Mouse (Mus musculus) spleen, adult 2 months (tissue): ENCODE data around the gene Arhgef12.

Experiments used
- CTCF ChIP-seq: fragments of 200-500 bp; IDR thresholded peaks from 2 replicates; pipeline ENCODE4 v1.5.1; 2011; ENCODE audit warnings: mild to moderate bottlenecking, inconsistent platforms; ENCODE audit not compliant: insufficient read depth, insufficient read length, insufficient replicate concordance; ENCODE audit errors: extremely low read depth
- POLR2A ChIP-seq: fragments of 200-500 bp; IDR thresholded peaks from 2 replicates; pipeline ENCODE4 v1.6.1; 2011; ENCODE audit warnings: low read depth, low read length, inconsistent platforms

DNA sequence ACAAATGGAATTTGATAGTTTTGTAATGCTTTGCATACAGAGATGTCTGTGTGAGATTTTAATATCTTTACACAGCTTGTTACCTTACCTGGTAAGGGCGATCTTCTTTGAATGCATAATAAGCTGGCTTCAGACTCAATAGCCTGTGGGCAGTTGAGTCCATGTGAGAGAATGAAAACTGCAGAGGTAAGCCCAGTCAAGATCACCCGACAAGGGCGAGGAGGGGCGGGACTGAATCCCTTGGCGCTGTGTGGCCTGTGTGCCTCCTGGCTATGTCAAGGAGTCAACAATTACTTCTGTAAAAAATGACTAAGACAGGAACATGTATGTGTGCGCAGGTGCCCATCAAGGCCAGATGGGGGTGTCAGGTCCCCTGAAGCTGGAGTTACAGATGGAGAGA lies 144.5 kb downstream of the Arhgef12 start:
- TF ChIP-seq CTCF (no peak), POLR2A (no peak)
